Mouse (Mus musculus): ENCODE results near the gene Fam81b. TPM values are rescaled to one million over a fixed set of nuclear protein-coding genes. Genes with fewer than 3 reads are reported as not detected.
"Not testable (repeated sequence)": the region's sequence is repeated elsewhere in the genome, so short reads cannot be mapped to it uniquely, and the experiment has no call there.

Fam81b gene
- total RNA-seq (2021): not detected
- not detected in 2 replicates for polyA plus RNA-seq (2012; rRNA removed)
- long read RNA-seq: 0 reads

DNA sequence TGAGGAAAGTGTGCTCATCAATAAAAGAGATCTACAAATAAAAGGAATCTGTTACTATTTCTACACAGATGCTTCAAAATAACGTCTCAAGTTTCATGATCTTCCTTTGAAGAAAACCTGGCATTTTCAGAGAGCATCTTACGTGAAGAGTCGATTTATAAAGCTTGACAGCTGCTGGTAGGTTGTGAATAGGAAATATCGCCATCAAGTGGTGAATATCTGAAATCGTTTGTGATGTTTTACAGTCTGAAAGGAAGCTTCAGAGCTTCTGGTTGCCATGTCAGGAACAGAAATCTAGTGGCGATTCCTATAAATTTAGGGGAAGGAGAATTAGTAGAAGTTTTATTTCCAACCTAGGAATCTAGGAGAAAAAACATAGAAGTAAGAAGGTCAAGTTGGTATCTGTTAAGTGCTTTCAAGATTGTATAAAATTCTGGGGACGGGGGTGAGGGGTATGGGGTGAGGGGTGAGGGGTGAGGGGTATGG lies at the start of gene Fam81b:
TSS of gene Fam81b (minus strand) at position 436 of the 486 bp plus-strand sequence.
- no peak for DNase-seq

- not testable (repeated sequence) for DNase-seq
Measured at GRCm38 (mm10) chr13:76345941-76346340, 41.1 kb upstream of the Fam81b start.

GRCm38 (mm10) chr13:76318635-76319034 lies 13.8 kb upstream of the Fam81b start:
- no peak for DNase-seq

DNA sequence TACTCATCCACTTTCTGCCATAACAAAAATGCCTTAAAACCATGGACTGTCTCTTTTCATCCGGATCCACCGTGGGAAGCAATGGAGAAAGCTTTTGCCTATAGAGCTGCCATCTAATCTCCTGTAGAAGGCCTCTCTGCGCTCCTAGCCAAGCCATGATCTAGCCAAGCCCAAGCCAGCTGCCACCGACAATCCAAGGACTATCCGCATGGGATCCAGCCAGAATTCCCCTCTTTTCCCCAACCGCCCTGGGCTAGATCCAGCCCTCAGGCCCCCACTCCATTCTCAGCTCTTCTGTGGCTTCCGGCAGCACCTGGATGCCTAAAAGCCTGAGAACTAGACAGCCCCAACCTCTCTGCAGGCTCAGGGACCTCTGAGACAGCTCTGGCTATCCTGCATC lies 6.7 kb upstream of the Fam81b start:
- DNase-seq: no peak

DNA sequence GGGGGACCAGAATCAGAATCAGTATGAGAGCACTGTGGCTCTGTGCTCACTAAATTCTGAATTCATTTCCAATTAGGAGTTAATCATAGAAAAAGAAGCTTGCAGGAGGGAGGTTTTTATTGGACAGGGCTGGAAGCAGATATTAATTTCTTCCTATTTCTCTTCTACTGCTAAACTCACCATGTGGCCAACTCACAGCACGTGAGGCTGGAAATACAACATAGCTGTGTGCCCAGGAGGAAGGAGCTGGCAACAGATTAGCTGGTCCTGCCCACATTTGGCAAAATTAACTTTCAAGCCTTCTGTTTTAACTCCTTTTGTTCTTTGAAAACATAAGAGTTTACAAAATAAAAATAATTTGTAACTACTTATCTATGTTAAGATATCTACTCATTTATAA lies 3.9 kb upstream of the Fam81b start:
- no peak for DNase-seq

- DNase-seq: no peak
Measured at GRCm38 (mm10) chr13:76305655-76306365, 938 bp upstream of the Fam81b start.

DNA sequence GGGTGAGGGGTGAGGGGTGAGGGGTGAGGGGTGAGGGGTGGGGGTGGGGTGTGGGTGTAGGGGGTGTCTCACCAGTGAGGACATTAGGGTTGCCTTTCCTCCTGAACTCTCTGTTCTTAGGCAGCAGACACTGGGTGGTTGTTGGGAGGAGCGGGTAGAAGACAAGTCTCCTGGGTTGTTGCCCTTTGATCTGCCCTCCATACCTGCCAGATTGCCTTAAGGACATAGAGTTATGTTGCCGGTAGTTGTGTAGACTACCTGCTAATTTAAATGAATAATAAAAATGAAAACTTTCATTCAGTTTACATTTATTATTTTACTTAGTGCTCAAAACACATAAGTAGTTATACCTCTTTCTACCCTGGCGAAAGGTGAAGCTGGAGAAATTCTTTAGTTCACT lies 369 bp upstream of the Fam81b start:
- no peak for DNase-seq

DNA sequence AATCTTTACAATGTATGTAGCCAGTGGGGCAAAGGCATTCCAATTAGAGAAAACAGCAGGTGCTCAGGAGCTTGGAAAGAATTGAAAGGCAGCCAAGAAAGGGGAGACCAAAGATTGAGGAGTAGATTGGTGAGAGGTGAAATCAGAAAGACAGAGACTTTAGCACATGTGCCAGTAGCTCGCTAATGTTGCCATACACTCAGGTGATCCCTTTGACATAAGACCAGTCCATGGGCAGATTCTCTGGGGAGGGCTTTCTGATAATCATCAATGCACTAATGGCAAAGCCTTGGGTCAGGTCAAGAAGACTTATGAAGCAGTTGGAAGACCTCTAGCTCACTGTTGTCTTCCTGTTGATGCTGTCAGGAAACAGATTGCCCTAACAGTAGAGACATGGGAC lies 671 bp downstream of the Fam81b start:
- no peak for DNase-seq

DNA sequence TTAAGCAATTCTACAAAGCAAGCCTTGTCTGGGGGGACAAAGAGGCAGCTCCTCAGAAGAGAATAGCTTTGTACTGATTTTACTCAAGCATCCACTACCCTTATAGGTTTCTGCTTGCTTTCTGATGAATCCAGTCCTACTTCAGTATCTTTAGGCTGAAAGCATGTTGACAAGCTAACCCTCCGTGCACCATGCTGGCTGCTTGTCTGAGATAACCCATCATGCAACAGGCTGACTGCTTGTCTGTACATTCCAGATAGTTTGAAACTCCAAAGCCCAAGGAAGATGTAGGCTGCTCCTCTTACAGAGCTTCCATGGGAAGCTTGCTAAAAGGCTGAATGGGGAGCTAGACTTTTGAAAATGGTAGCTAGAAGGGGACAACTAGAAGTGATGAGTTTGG lies 1.7 kb downstream of the Fam81b start:
- no peak for DNase-seq

- no peak for DNase-seq
Measured at GRCm38 (mm10) chr13:76302056-76302455, 2.8 kb downstream of the Fam81b start.

GRCm38 (mm10) chr13:76292050-76292449 lies 12.8 kb downstream of the Fam81b start:
- DNase-seq: no peak

DNA sequence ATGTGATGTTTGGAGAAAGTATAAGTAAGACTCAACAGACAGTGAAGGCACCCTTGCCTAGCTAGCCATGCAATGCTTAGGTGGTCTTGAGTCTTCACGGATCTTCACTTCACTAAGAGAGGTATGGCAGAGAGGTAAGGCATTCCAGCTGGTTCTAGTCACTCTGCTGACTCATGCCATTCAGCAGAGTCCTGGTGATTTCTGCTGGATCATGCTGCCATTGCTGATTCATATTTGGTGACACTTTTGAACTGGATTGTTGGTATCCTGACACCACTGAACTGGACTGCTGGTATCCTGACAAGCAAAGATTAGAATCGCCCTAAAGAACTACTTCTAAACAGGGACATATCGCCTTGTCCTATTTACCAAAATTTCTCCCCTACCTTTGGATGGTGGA lies 20.3 kb downstream of the Fam81b start:
- no peak for DNase-seq

DNA sequence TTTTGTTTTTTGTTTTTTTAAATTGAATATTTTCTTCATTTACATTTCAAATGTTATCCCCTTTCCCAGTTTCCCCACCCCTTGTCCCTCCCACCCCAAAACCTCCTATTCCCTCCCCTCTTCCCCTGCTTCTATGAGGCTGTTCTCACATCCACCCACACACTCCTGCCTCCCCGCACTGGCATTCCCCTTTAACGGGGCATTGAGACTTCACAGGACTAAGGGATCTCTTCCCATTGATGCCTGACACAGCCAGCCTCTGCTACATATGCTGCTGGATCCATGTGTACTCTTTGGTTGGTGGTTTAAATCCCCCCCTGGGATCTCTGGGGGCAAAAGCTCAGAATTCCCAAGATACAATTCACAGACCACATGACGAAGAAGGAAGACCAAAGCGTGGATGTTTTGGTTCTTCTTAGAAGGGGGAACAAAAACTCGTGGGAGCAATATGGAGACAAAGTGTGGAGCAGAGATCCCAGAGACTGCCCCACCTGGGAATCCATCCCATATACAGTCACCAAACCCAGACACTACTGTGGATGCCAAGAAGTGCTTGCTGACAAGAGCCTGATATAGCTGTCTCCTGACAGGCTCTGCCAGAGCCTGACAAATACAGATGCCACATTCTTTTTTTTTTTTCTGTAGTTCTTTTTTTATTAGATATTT lies 40.4 kb downstream of the Fam81b start:
- DNase-seq: no peak

DNA sequence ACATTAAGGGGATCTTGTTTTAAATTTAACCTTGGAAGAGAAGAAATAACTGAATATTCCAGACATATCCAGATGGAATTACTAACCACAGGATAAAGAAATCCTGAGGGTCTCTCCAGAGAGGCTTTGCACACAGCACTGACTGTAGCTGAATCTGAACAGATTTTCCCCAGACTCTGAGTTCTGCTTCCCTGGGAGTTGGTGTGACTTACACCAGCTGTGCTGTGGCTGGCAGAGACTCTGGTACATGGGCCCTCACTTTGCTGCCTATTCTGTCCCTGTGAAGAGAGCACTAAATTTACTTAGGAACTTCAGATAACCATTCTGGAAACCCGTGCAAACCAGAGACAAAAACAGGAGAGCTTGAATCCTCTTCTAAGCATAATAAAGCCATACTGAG lies 46.1 kb downstream of the Fam81b start:
- DNase-seq: no peak

GRCm38 (mm10) chr13:76256350-76256749 lies 48.5 kb downstream of the Fam81b start:
- DNase-seq: no peak

GRCm38 (mm10) chr13:76250092-76250491 lies 54.8 kb downstream of the Fam81b start:
- DNase-seq: no peak

DNA sequence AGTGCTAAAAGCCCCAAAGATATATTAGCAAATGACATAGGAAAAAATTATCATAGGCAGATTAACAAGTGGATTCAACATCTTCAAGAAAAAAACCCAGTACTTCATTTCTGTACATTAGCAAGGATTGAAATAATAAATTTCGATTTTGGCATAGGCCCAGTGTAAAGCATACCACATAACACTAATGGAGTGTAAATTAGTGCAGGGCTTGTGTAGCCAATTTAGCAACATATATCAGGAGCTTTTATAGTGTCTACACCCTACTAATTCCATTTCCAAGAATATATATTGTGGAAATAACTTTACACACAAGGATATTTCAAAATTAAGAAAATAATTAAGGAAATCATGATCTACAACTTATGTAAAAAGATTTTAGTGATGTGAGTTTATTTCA lies 55.8 kb downstream of the Fam81b start:
- DNase-seq: no peak

- no peak for DNase-seq
Measured at GRCm38 (mm10) chr13:76215397-76215796, 89.5 kb downstream of the Fam81b start.

DNA sequence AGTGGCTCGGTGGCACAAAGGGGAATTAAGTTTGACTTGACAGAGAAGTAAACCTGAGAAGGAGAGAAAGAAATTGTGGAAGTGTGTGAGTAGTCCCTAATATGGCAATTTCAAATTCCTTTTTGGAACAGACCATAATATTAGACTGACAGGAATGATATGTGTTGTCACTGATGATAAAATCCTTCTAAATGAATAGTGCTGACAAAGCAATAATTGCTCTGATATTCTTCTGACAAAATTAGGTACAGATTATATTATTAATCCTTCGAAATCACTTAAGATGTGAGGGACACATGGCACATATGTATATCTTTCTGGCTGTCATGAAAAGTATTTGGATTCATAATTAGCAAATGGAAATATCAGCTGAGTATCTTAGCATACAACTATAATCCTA lies 89.9 kb downstream of the Fam81b start:
- DNase-seq: no peak

DNA sequence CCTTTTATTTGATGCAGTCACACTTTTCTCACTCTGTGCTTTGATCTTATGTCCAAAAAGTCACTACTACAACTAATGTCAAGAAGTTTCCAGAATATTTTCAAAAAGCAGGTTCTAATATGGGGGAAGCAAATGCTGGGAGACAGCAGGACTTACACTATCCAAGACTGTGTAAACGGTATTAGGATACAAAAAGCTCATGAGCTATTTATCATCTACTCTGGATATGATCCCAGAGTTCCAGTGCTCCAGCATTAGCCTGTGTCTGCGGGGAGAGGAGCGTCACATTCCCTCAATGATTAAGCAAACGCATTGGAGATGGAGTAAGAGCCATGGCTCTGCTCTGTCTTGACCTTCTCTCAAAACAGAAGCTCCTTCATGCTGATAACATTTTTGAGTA lies 104.9 kb downstream of the Fam81b start:
- no peak for DNase-seq

DNA sequence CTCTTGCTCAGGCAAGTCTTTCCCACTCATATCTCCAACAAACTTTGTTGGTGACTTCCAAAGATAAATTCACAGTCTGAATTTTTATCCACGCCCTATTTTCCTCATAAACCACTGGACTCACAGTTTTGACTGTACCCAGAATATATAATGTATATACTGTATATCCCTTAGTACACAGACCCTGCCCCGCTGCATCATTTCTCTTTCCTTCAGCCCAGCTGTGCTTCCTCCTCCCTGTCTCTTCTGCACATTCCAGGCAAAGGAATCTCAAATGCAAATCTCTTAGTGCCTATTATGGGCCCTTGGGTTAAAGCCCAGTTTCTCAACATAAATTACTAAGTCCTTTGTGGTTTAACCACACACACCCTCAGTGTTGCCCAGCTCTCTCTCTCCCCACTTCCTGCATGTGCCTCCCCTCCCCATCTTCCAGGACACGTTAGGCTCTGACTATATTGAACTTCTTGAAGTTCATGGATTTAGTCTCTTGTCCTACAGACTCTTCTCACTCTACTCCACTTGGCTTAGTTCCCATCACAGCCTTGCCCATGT lies 107.5 kb downstream of the Fam81b start:
- no peak for DNase-seq

- no peak for DNase-seq
Measured at GRCm38 (mm10) chr13:76195431-76196138, 109.3 kb downstream of the Fam81b start.

DNA sequence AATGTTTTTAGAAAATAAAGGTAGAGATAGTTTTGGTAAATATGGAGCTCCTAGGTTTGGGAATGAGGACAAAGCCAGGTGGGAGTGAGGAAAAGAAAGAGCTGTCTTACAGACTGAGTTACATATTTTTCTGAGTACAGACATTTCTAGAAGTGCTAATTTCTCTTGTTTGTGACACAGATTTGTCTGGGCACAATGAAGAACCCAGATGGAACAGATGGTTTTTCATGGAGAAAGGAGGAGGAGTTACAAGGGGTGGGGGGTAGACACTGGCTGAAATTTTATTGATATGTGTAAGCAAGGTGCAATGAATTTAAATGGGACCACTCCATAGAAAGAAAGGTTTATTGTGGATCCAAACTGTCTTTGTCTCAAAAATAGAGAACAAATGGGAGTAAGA lies 109.9 kb downstream of the Fam81b start:
- DNase-seq: no peak
